ENCODE assay signal across 8 mouse cellular contexts in the genomic region with DNA sequence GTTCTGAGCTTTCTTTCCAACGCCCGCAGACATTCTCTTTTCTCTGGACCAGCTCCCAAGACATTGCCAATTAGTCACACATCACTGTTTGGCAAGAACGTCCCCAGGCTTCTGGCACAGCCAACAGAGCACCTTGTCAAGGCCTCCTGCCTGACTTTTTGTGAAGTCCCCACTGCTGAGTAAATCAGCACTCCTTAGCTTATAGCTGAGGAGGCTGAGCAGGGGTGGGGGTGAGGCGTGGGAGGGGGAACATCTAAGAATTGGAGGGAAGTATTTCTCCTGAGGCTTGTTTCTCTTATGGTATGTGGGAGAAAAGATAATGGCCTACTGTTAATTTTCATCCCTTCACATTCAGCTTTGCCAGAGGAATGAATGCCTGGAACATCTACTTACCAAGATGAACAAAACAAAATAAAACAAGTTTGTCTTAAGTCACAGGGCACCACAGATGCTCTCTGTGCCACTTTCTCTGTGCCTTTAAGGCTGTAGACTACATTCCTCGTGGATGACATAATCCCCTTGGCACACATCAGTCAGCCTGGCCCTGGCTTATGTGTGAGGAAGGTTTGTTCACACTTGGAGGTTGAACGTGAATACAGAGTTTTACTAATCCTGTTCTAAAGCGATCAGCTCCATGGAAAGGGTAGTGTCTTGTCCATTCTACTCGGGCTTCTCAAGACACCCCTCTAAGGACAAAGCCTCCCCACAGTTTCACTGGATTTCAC.
DNase-seq lines count a peak whose midpoint lies in the region; ATAC-seq lines count a peak whose summit lies in the region.

No protein-coding gene starts in this region.

- no peak for DNase-seq in hindbrain, embryonic 11.5 days (ENCODE audit: low spot score)
- peak; percentile 39 for DNase-seq in cerebellum, adult 9-11 months
- DNase-seq in hindbrain, embryonic 14.5 days (ENCODE audit: low spot score): no peak
- DNase-seq in lung, postnatal 25 days (ENCODE audit: low spot score): peak; percentile 49
- DNase-seq in layer of hippocampus, adult 11-12 months (ENCODE audit: low spot score): no peak

- H3K9me3 ChIP-seq in hindbrain, embryonic 13.5 days: no peaks in the 10 kb centered on the region
- no peaks in the 10 kb centered on the region for H3K9me3 ChIP-seq in hindbrain, embryonic 11.5 days (ENCODE audit: control insufficient read depth, low read length)
- no peaks in the 10 kb centered on the region for H3K9me3 ChIP-seq in hindbrain, embryonic 14.5 days (ENCODE audit: control insufficient read depth, low read length)
- no peaks in the 10 kb centered on the region for H3K9me3 ChIP-seq in liver, embryonic 12.5 days (replicated peaks)

- H3K36me3 ChIP-seq in hindbrain, embryonic 13.5 days: no peaks in the 10 kb centered on the region
- H3K36me3 ChIP-seq in hindbrain, embryonic 11.5 days (ENCODE audit: control insufficient read depth, insufficient read depth, low read length): no peaks in the 10 kb centered on the region
- no peaks in the 10 kb centered on the region for H3K36me3 ChIP-seq in hindbrain, embryonic 14.5 days (replicated peaks; ENCODE audit: control insufficient read depth, insufficient read depth)
- no peaks in the 10 kb centered on the region for H3K36me3 ChIP-seq in liver, embryonic 12.5 days

- no peak overlapping the region for H3K4me2 ChIP-seq in hindbrain, embryonic 13.5 days
- no peak overlapping the region for H3K4me2 ChIP-seq in hindbrain, embryonic 11.5 days (replicated peaks; ENCODE audit: low read depth, low read length)
- no peak overlapping the region for H3K4me2 ChIP-seq in hindbrain, embryonic 14.5 days (replicated peaks)
- no peak overlapping the region for H3K4me2 ChIP-seq in liver, embryonic 12.5 days

- ATAC-seq in hindbrain, embryonic 13.5 days (ENCODE audit: low FRiP score): peak; percentile 58; the same call in 1 of the 2 replicates
- no peak for ATAC-seq in hindbrain, embryonic 11.5 days (ENCODE audit: low FRiP score)
- peak; percentile 69; the same call in 1 of the 2 replicates for ATAC-seq in hindbrain, embryonic 14.5 days (ENCODE audit: low FRiP score)
- ATAC-seq in activated CD4-positive, CD25-positive, alpha-beta regulatory T cell, adult 4 months: no peak
- ATAC-seq in liver, embryonic 12.5 days: no peak

- H3K27ac ChIP-seq in hindbrain, embryonic 13.5 days: no peak overlapping the region
- H3K27ac ChIP-seq in hindbrain, embryonic 11.5 days (ENCODE audit: low read depth, low read length): no peak overlapping the region
- H3K27ac ChIP-seq in hindbrain, embryonic 14.5 days: no peak overlapping the region
- no peak overlapping the region for H3K27ac ChIP-seq in liver, embryonic 12.5 days

- H3K9ac ChIP-seq in hindbrain, embryonic 13.5 days: no peak overlapping the region
- no peak overlapping the region for H3K9ac ChIP-seq in hindbrain, embryonic 11.5 days (ENCODE audit: low read depth, low read length)
- H3K9ac ChIP-seq in hindbrain, embryonic 14.5 days: no peak overlapping the region
- H3K9ac ChIP-seq in liver, embryonic 12.5 days: no peak overlapping the region

- H3K4me1 ChIP-seq in hindbrain, embryonic 13.5 days (replicated peaks): peaks cover 8% of the 10 kb centered on the region
- no peaks in the 10 kb centered on the region for H3K4me1 ChIP-seq in hindbrain, embryonic 11.5 days (replicated peaks; ENCODE audit: control insufficient read depth, insufficient read depth, low read length)
- H3K4me1 ChIP-seq in hindbrain, embryonic 14.5 days (replicated peaks; ENCODE audit: control insufficient read depth, insufficient read depth, low read length): peaks cover 3% of the 10 kb centered on the region; the same call in 1 of the 2 replicates
- no peaks in the 10 kb centered on the region for H3K4me1 ChIP-seq in liver, embryonic 12.5 days

- H3K4me3 ChIP-seq in hindbrain, embryonic 13.5 days: no peak overlapping the region
- H3K4me3 ChIP-seq in hindbrain, embryonic 11.5 days (ENCODE audit: low read depth, low read length): no peak overlapping the region
- no peak overlapping the region for H3K4me3 ChIP-seq in hindbrain, embryonic 14.5 days (replicated peaks; ENCODE audit: low read length)
- H3K4me3 ChIP-seq in liver, embryonic 12.5 days: no peak overlapping the region

- H3K27me3 ChIP-seq in hindbrain, embryonic 13.5 days: no peaks in the 10 kb centered on the region
- H3K27me3 ChIP-seq in hindbrain, embryonic 11.5 days (ENCODE audit: control insufficient read depth, insufficient read depth, low read length): no peaks in the 10 kb centered on the region
- H3K27me3 ChIP-seq in hindbrain, embryonic 14.5 days (ENCODE audit: control insufficient read depth, insufficient read depth, low read length): no peaks in the 10 kb centered on the region
- no peaks in the 10 kb centered on the region for H3K27me3 ChIP-seq in liver, embryonic 12.5 days (replicated peaks)

- 58% methylated on average over 8 of the region's 8 CpGs for WGBS in hindbrain, embryonic 13.5 days
- 58% methylated on average over 8 of the region's 8 CpGs for WGBS in hindbrain, embryonic 11.5 days
- WGBS in hindbrain, embryonic 14.5 days: 52% methylated on average over 8 of the region's 8 CpGs
- WGBS in liver, embryonic 12.5 days (ENCODE audit: insufficient replicate concordance): 64% methylated on average over 8 of the region's 8 CpGs

Comparison
In these comparisons a context has a peak if more than half of its experiments do, and no peak if none do; other contexts are left out.
1. ATAC-seq: peak in hindbrain, embryonic 13.5 days (single experiment) and hindbrain, embryonic 14.5 days (single experiment); none in hindbrain, embryonic 11.5 days (single experiment), activated CD4-positive, CD25-positive, alpha-beta regulatory T cell, adult 4 months (single experiment) and liver, embryonic 12.5 days (single experiment).
2. DNase-seq: peak in cerebellum, adult 9-11 months (single experiment) and lung, postnatal 25 days (single experiment); none in hindbrain, embryonic 11.5 days (single experiment), hindbrain, embryonic 14.5 days (single experiment) and layer of hippocampus, adult 11-12 months (single experiment).